Mouse (Mus musculus): ENCODE results near the gene Zfp146. TPM values are rescaled to one million over a fixed set of nuclear protein-coding genes. Genes with fewer than 3 reads are reported as not detected.
"Not testable (repeated sequence)": the region's sequence is repeated elsewhere in the genome, so short reads cannot be mapped to it uniquely, and the experiment has no call there.

Zfp146 gene
- polyA plus RNA-seq, 1 experiment from 2014 or later: 23.0 TPM

DNA sequence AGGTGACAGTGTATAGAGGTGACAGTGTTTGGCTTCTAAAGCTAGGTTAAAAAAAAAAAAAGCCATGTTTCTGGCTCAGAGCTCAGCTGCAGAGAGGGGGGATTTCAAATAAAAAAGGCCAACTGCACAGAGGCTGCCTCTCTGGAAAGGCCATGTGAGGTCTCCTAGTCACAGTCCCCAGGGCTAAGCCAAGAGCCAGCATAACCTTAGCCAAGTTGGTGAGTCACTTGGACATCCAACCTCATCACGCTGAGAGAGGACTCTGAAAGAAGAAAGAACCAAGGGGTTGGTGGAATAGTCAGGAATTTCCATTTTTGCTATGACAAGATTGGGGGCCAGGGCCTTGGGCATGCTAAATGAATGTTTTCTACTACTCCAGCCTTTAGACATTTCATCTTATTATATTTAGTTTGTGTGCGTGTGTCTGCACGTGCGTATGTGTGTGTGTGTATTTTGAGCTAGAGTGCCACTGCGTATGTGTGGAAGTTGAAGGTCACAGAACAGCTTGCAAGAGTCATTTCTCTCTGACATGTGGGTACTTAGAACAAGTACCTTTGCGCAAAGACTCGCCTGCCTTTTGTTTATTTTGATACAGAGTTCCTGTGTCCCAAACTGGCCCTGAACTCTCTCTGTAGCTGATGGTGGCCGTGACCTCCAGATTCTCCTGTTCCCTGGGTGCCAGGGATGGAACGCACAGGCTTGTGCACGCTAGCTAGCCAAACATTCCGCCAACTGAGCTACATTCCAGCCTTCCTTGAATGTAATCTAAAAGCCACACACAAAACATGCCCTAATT lies 33.5 kb upstream of the Zfp146 start:
- H3K4me3 ChIP-seq (ENCODE audit: low read length): no peak overlapping the region
- no peak overlapping the region for H3K27ac ChIP-seq (ENCODE audit: low read depth, low read length)
- WGBS: 82% methylated on average over 11 of the region's 11 CpGs
- no peak overlapping the region for H3K9ac ChIP-seq (ENCODE audit: low read depth, low read length)
- no peaks in the 10 kb centered on the region for H3K27me3 ChIP-seq (ENCODE audit: control insufficient read depth, insufficient read depth, low read length)
- no peaks in the 10 kb centered on the region for H3K36me3 ChIP-seq (ENCODE audit: control insufficient read depth, insufficient read depth, low read length)
- H3K4me1 ChIP-seq (ENCODE audit: control insufficient read depth, insufficient read depth, low read length): no peaks in the 10 kb centered on the region
- no peak overlapping the region for H3K4me2 ChIP-seq (replicated peaks; ENCODE audit: low read depth, low read length)
- no peaks in the 10 kb centered on the region for H3K9me3 ChIP-seq (ENCODE audit: control insufficient read depth, low read length)
- no peak for ATAC-seq (ENCODE audit: low FRiP score, low TSS enrichment)

DNA sequence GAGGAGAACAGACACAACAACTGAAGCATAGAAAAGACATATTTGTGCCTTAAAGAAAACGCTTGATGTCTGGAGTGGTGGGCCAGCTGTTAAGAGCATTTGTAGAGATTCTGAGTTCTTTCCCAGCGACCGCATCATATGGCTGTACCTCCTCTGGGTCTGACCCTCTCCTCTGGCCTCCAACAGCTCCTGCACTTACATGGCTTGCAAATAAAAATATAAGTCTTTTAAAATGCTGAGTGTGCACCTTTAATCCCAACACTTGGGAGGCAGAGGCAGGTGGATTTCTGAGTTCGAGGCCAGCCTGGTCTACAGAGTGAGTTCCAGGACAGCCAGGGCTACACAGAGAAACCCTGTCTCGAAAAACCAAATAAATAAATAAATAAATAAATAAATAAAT lies 31.1 kb upstream of the Zfp146 start:
- H3K27ac ChIP-seq (ENCODE audit: low read depth, low read length); H3K9ac ChIP-seq (ENCODE audit: low read depth, low read length); H3K4me2 ChIP-seq (replicated peaks; ENCODE audit: low read depth, low read length); H3K4me3 ChIP-seq (ENCODE audit: low read length); H3K36me3 ChIP-seq (ENCODE audit: control insufficient read depth, insufficient read depth, low read length); H3K27me3 ChIP-seq (ENCODE audit: control insufficient read depth, insufficient read depth, low read length); ATAC-seq (ENCODE audit: low FRiP score, low TSS enrichment); H3K9me3 ChIP-seq (ENCODE audit: control insufficient read depth, low read length); H3K4me1 ChIP-seq (ENCODE audit: control insufficient read depth, insufficient read depth, low read length): not testable (repeated sequence)
- 91% methylated on average over 5 of the region's 5 CpGs for WGBS

DNA sequence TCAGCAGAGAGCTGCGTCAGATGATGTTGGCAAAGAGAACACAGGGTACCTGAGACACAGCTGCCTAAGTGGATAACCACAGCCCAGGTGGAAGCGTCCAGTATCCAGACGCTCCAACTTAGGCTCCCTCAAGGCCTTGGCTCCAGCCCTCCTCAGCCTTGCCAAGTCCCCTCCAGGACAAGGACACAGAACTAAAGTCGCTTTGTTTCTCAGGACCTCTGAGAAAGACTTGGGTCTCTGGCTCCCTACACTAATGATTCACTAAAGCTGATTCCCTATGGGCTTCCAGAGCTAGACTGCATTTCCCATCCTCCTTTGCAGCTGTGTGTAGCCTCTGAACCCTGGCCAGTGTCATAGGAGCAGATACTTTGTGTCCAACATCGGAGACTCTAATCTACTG lies 30.6 kb upstream of the Zfp146 start:
- WGBS: 81% methylated on average over 5 of the region's 5 CpGs
- H3K9ac ChIP-seq (ENCODE audit: low read depth, low read length): no peak overlapping the region

DNA sequence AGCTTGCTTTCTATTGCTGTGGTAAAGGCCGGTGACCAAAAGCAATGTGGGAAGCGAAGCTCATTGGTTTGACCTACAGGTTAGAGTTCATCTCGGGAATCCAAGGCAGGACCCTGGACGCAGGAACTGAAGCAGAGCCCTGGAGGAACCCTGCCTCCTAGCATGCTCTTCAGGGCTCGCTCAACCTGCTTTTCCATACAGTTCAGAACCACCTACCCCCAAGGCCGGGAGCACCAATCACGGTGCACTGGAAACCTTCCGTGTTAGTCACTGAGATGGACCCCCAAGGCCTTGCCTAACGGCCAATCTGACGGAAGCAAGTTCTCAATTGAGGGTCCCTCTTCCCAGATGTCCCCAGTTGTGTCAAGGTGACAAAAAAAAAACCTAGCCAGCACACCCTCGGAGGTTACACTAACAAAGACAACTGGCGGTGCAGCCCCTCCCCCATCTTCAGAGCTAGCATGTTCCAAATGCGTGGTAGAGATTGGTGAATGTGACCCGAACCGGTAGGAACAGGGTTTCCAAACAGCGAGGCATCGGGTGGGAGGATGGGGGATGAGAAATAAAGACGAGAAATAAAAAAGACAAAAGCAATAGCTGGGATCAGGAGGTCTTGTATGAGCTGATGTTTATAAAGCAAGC lies 30.1 kb upstream of the Zfp146 start:
- Histone ChIP-seq H3K27me3 (ENCODE audit: control insufficient read depth, insufficient read depth, low read length) (no peaks in the 10 kb centered on the region), H3K4me1 (ENCODE audit: control insufficient read depth, insufficient read depth, low read length) (peaks cover 4% of the 10 kb centered on the region; the same call in 1 of the 2 replicates), H3K9me3 (ENCODE audit: control insufficient read depth, low read length) (no peaks in the 10 kb centered on the region), H3K4me3 (ENCODE audit: low read length) (no peak overlapping the region), H3K27ac (ENCODE audit: low read depth, low read length) (no peak overlapping the region), H3K4me2 (replicated peaks; ENCODE audit: low read depth, low read length) (no peak overlapping the region), H3K36me3 (ENCODE audit: control insufficient read depth, insufficient read depth, low read length) (no peaks in the 10 kb centered on the region), H3K9ac (ENCODE audit: low read depth, low read length) (no peak overlapping the region)
- 73% methylated on average over 18 of the region's 18 CpGs for WGBS
- ATAC-seq (ENCODE audit: low FRiP score, low TSS enrichment): no peak

More for the DNA sequence above, 30.6 kb upstream of the Zfp146 start:
- Histone ChIP-seq H3K4me2 (replicated peaks; ENCODE audit: low read depth, low read length) (no peak overlapping the region), H3K27ac (ENCODE audit: low read depth, low read length) (no peak overlapping the region), H3K27me3 (ENCODE audit: control insufficient read depth, insufficient read depth, low read length) (no peaks in the 10 kb centered on the region), H3K36me3 (ENCODE audit: control insufficient read depth, insufficient read depth, low read length) (no peaks in the 10 kb centered on the region), H3K4me3 (ENCODE audit: low read length) (no peak overlapping the region), H3K4me1 (ENCODE audit: control insufficient read depth, insufficient read depth, low read length) (peaks cover 2% of the 10 kb centered on the region; the same call in 1 of the 2 replicates), H3K9me3 (ENCODE audit: control insufficient read depth, low read length) (no peaks in the 10 kb centered on the region)
- no peak for ATAC-seq (ENCODE audit: low FRiP score, low TSS enrichment)

DNA sequence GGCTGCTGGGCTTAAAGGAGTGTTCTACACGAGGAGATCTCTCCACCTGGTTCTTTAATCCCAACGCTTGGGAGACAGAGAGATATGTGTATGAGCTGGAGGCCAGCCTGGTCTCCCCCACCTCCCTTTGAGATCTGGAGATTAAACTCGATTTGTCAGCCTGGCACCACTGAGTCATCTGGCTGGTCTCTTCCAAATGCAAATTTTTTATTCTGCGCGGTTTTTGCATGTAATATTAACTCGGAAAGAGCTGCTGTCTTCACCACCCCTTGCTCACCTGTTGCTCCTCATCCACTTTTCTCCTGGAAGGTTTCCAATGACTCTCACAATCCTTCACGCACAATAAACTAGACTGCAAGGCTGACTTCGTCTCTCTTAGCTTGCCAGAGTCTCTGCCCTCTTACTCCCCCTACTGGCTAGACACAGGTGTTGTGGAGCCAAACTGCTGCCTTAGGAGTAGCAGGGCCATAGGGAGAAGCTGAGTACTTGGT lies 29.0 kb upstream of the Zfp146 start, which contains the start of gene Capns1:
TSS of gene Capns1 (minus strand) at position 331 of the 491 bp plus-strand sequence.
- WGBS: 9% methylated on average over 8 of the region's 8 CpGs
- Histone ChIP-seq H3K9ac (ENCODE audit: low read depth, low read length) (no peak within 1 kb of the TSS), H3K4me2 (replicated peaks; ENCODE audit: low read depth, low read length) (peak within 1 kb of the TSS; percentile 15; the same call in 1 of the 2 replicates), H3K27ac (ENCODE audit: low read depth, low read length) (0 out of 2 replicates have a peak within 1 kb of the TSS, but pooled peaks have one; percentile 47), H3K4me3 (ENCODE audit: low read length) (no peak within 1 kb of the TSS), H3K36me3 (ENCODE audit: control insufficient read depth, insufficient read depth, low read length) (no peaks in the 10 kb centered on the region), H3K4me1 (ENCODE audit: control insufficient read depth, insufficient read depth, low read length) (peaks cover 5% of the 10 kb centered on the region; the same call in 1 of the 2 replicates), H3K9me3 (ENCODE audit: control insufficient read depth, low read length) (no peaks in the 10 kb centered on the region), H3K27me3 (ENCODE audit: control insufficient read depth, insufficient read depth, low read length) (no peaks in the 10 kb centered on the region)
- no peak for ATAC-seq (ENCODE audit: low FRiP score, low TSS enrichment)

DNA sequence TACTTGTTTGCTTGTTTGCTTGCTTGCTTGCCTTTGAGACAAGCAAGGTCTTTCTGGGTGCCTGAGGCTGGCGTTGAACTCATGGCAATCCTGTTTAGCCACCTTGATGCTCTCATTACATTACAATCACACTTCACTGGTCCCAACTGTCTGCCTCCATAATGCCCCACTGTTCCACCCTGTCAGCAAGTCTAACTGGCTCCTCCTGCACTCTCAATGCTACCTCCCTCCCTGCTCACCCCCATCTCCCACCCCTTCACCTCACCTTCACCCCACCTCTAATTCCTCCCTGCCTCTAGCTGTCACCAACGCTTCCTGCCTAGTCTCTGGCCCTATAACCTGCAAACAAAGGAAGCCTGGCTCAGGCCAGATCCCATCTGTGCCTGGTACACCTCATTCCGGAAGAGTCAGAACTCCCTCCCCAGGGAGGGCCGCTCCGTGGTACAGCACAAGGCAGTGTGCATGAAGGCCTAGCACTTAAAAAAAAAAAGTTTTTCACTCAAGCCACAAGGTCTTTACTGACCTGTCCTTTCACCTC lies 28.1 kb upstream of the Zfp146 start:
- peaks cover 13% of the 10 kb centered on the region for H3K4me1 ChIP-seq (ENCODE audit: control insufficient read depth, insufficient read depth, low read length)
- H3K27me3 ChIP-seq (ENCODE audit: control insufficient read depth, insufficient read depth, low read length): no peaks in the 10 kb centered on the region
- no peak overlapping the region for H3K9ac ChIP-seq (ENCODE audit: low read depth, low read length)
- H3K9me3 ChIP-seq (ENCODE audit: control insufficient read depth, low read length): no peaks in the 10 kb centered on the region
- H3K4me3 ChIP-seq (ENCODE audit: low read length): no peak overlapping the region
- H3K27ac ChIP-seq (ENCODE audit: low read depth, low read length): 0 out of 2 replicates have a peak overlapping the region, but pooled peaks have one; percentile 47
- WGBS: 41% methylated on average over 5 of the region's 5 CpGs
- no peaks in the 10 kb centered on the region; the same call in 1 of the 2 replicates for H3K36me3 ChIP-seq (ENCODE audit: control insufficient read depth, insufficient read depth, low read length)
- ATAC-seq (ENCODE audit: low FRiP score, low TSS enrichment): no peak
- H3K4me2 ChIP-seq (replicated peaks; ENCODE audit: low read depth, low read length): no peak overlapping the region

DNA sequence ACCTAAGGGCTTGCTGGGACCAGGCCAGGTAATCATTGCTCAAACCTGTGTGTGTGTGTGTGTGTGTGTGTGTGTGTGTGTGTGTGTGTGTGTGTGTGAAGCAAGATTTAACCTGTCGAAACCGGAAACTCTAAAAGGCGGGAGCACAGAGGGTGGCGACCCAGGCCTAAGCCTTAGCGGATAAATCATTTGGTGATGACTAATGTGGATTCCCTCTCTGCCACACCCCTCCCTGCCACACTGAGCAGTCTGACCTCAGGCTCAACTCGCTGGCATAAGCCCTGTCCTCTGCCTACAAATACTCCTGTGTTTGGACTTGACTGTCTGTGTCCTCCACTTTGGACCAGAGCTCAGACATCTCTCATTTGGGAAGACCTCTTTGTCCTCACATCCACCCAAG lies 26.6 kb upstream of the Zfp146 start:
- 75% methylated on average over 6 of the region's 6 CpGs for WGBS
- H3K27ac ChIP-seq (ENCODE audit: low read depth, low read length): no peak overlapping the region
- H3K9me3 ChIP-seq (ENCODE audit: control insufficient read depth, low read length): no peaks in the 10 kb centered on the region
- ATAC-seq (ENCODE audit: low FRiP score, low TSS enrichment): no peak
- H3K4me3 ChIP-seq (ENCODE audit: low read length): no peak overlapping the region
- no peak overlapping the region for H3K9ac ChIP-seq (ENCODE audit: low read depth, low read length)
- no peaks in the 10 kb centered on the region for H3K27me3 ChIP-seq (ENCODE audit: control insufficient read depth, insufficient read depth, low read length)
- H3K4me1 ChIP-seq (ENCODE audit: control insufficient read depth, insufficient read depth, low read length): peaks cover 15% of the 10 kb centered on the region
- peaks cover 13% of the 10 kb centered on the region for H3K36me3 ChIP-seq (ENCODE audit: control insufficient read depth, insufficient read depth, low read length)
- H3K4me2 ChIP-seq (replicated peaks; ENCODE audit: low read depth, low read length): no peak overlapping the region

DNA sequence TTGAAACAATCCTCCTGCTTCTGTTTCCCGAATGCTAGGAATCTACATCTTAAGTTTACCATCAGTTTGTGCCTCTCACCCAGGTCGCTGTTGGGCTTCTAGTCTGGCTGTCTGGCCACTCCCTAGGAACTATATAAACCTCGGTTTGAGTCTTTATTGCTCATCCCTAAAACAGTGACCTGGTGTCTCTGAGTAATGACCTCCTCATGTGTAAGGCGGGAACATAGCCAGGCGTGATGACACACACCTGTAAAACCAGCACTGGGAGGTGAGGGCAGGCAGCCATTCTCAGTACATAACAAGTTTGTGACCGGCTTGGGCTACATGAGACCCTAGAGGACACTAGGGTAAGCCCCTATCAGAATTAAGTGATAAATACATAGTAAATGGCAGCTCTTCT lies 25.9 kb upstream of the Zfp146 start:
- no peak overlapping the region; the same call in 1 of the 2 replicates for H3K4me3 ChIP-seq (ENCODE audit: low read length)
- 0 out of 2 replicates have a peak overlapping the region, but pooled peaks have one; percentile 87 for H3K9ac ChIP-seq (ENCODE audit: low read depth, low read length)
- H3K4me1 ChIP-seq (ENCODE audit: control insufficient read depth, insufficient read depth, low read length): peaks cover 15% of the 10 kb centered on the region
- H3K9me3 ChIP-seq (ENCODE audit: control insufficient read depth, low read length): no peaks in the 10 kb centered on the region
- no peaks in the 10 kb centered on the region for H3K27me3 ChIP-seq (ENCODE audit: control insufficient read depth, insufficient read depth, low read length)
- peak overlapping the region; percentile 24; the same call in 1 of the 2 replicates for H3K27ac ChIP-seq (ENCODE audit: low read depth, low read length)
- H3K36me3 ChIP-seq (ENCODE audit: control insufficient read depth, insufficient read depth, low read length): peaks cover 20% of the 10 kb centered on the region
- peak overlapping the region; percentile 77 for H3K4me2 ChIP-seq (replicated peaks; ENCODE audit: low read depth, low read length)
- no peak for ATAC-seq (ENCODE audit: low FRiP score, low TSS enrichment)
- WGBS: 67% methylated on average over 6 of the region's 6 CpGs

All from kidney, embryonic 14.5 days (tissue).